Mouse (Mus musculus): ENCODE measurements around the gene Sipa1l2.

DNA sequence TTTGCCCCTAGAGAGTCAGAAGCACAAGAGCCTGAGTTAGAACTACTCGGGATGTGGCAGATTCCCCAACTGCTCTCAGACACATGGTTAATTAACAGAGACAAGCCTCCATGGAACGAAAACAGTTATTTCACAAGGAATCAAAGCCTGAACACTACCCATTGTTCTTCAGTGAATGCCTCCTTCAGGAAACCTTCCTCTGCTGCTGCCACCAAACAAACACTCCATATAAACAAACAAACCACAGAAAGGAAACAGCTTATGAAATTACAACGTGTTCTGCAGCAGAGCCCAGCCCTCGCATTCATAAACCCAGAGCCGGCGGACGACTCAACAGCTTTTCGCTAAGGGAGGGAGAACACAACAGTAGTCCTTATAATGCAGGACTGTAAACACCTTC is 52.2 kb downstream of the Sipa1l2 start:
- TF ChIP-seq POLR2A (IDR thresholded peaks at IDR 0.05; ENCODE audit: low read depth, low read length) (no peak), CTCF (IDR thresholded peaks at IDR 0.05; ENCODE audit: borderline replicate concordance, insufficient read depth, low read length) (no peak)

Measured in embryonic fibroblast, embryonic 13.5 days (primary cell).